In the genomic region with DNA sequence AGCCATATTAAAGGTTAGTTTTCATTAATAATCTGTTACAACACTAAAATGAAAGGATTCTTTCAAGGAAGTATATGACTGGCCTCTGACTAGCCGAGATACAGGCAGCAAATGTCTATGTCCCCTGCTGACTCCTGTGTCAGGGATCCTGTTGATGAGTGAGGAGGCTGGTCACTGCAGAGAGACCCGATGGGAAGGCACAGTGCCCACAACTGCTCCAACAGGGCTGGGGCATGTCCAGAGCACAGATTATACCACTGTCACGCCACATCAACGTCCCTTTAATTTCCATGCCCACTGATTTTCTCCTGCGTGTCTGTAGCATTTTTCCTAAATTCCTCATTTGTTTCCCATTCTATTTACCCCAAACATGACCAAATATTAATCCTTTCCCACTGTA, we compare ENCODE assay signal across 12 mouse cellular contexts.
"Had no signal": no experiment of that assay in that cellular context is flagged by ENCODE, and none has a peak within 500 bp of the region (broad histone marks: within the 10 kb centered on the region; RNA-seq: fewer than 3 reads in every experiment).

No protein-coding gene starts in this region.

- H3K9me3 ChIP-seq: limb, embryonic 13.5 days; midbrain, embryonic 12.5 days; neural tube, embryonic 15.5 days had no signal

- ATAC-seq: intestine, embryonic 16.5 days had no signal

- H3K36me3 ChIP-seq: midbrain, embryonic 12.5 days; neural tube, embryonic 15.5 days had no signal

- H3K4me2 ChIP-seq: limb, embryonic 13.5 days; midbrain, embryonic 12.5 days; neural tube, embryonic 15.5 days had no signal

- H3K27me3 ChIP-seq: limb, embryonic 13.5 days; neural tube, embryonic 15.5 days had no signal

- H3K9ac ChIP-seq: limb, embryonic 13.5 days; midbrain, embryonic 12.5 days; neural tube, embryonic 15.5 days had no signal

- DNase-seq: kidney, adult 8-10 months; kidney, postnatal 25 days; lung, adult 18-20 months; right cerebral cortex, adult 18-20 months; right cerebral cortex, postnatal 25 days; thymus, postnatal 36 days had no signal

- H3K4me3 ChIP-seq: left cerebral cortex, adult 2 months; limb, embryonic 13.5 days; midbrain, embryonic 12.5 days; myocyte; neural tube, embryonic 15.5 days had no signal

- H3K27ac ChIP-seq: left cerebral cortex, adult 2 months; limb, embryonic 13.5 days; neural tube, embryonic 15.5 days had no signal
